Mouse (Mus musculus) spleen, adult 2 months (tissue): ENCODE results near the gene Tdrd5.
"Not testable (repeated sequence)": the region's sequence is repeated elsewhere in the genome, so short reads cannot be mapped to it uniquely, and the experiment has no call there.

Source experiments
- CTCF ChIP-seq: fragments of 200-500 bp; IDR thresholded peaks from 2 replicates; pipeline ENCODE4 v1.5.1; 2011; ENCODE audit warnings: mild to moderate bottlenecking, inconsistent platforms; ENCODE audit not compliant: insufficient read depth, insufficient read length, insufficient replicate concordance; ENCODE audit errors: extremely low read depth
- POLR2A ChIP-seq: fragments of 200-500 bp; IDR thresholded peaks from 2 replicates; pipeline ENCODE4 v1.6.1; 2011; ENCODE audit warnings: low read depth, low read length, inconsistent platforms

DNA sequence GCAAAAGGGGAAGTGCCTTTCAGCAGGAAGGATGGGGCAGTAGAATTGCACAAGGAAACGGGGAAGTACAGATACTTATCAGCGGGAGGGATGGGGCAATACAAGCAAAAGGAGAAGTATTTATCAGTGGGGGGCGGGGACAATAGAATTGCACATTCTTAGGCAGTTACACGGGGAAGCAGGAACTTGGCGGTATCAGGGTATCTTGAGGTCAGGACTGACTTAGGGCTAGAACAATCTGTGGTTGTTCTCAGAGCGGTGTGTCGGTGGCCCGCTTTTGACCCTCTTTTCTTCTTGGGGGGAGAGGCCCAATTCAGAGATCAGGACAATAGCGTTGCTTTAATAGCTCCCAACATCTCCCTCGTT lies 14.3 kb downstream of the Tdrd5 start:
- not testable (repeated sequence) for TF ChIP-seq CTCF, POLR2A
